Mouse (Mus musculus) limb, embryonic 14.5 days (tissue): Measurements from ENCODE around the gene 2010111I01Rik. TPM values are rescaled to one million over a fixed set of nuclear protein-coding genes. Genes with fewer than 3 reads are reported as not detected.

Source experiments
- ATAC-seq: fragments of 200-750 bp; cut with Nextera tagmentation; 2 replicates; pipeline ENCODE4 v1.8.0; 2017; ENCODE audit warnings: low read depth, moderate number of reproducible peaks, moderate TSS enrichment; ENCODE audit not compliant: low FRiP score
- DNase-seq: peaks from one replicate; pipeline ENCODE4 v3.0.0-alpha.2; 2015; ENCODE audit warnings: low spot score
- H3K27ac ChIP-seq: fragments of 300-500 bp; sonication (generic); replicated peaks from 2 replicates; pipeline ENCODE4 v1.5.1; 2014; ENCODE audit warnings: low read depth, mild to moderate bottlenecking, low read length, moderate library complexity, mixed read lengths
- H3K27me3 ChIP-seq: fragments of 300-500 bp; sonication (generic); 2 replicates; pipeline ENCODE4 v1.6.1; 2014; ENCODE audit warnings: low read length, mixed read lengths; ENCODE audit not compliant: control insufficient read depth, insufficient read depth
- H3K36me3 ChIP-seq: fragments of 300-500 bp; sonication (generic); 2 replicates; pipeline ENCODE4 v1.6.1; 2014; ENCODE audit warnings: mild to moderate bottlenecking, low read length, moderate library complexity, mixed read lengths; ENCODE audit not compliant: control insufficient read depth, insufficient read depth
- H3K4me1 ChIP-seq: fragments of 300-500 bp; sonication (generic); 2 replicates; pipeline ENCODE4 v1.6.1; 2014; ENCODE audit warnings: antibody characterized with exemption, low read length, mixed read lengths; ENCODE audit not compliant: control insufficient read depth, insufficient read depth
- H3K4me2 ChIP-seq: fragments of 300-500 bp; sonication (generic); replicated peaks from 2 replicates; pipeline ENCODE4 v1.6.1; 2014; ENCODE audit warnings: low read depth, mild to moderate bottlenecking, low read length, moderate library complexity; ENCODE audit not compliant: severe bottlenecking
- H3K4me3 ChIP-seq: fragments of 300-500 bp; sonication (generic); replicated peaks from 2 replicates; pipeline ENCODE4 v1.5.1; 2014; ENCODE audit warnings: low read length
- H3K9ac ChIP-seq: fragments of 300-500 bp; sonication (generic); 2 replicates; pipeline ENCODE4 v1.6.1; 2014; ENCODE audit warnings: mild to moderate bottlenecking, low read depth, low read length, moderate library complexity; ENCODE audit not compliant: severe bottlenecking
- H3K9me3 ChIP-seq: fragments of 300-500 bp; sonication (generic); 2 replicates; pipeline ENCODE4 v1.6.1; 2016; ENCODE audit warnings: low read length; ENCODE audit not compliant: control insufficient read depth
- POLR2A ChIP-seq: fragments of 200-500 bp; IDR thresholded peaks from 2 replicates; pipeline ENCODE4 v1.8.0; 2012; ENCODE audit warnings: inconsistent platforms, mild to moderate bottlenecking, moderate library complexity, borderline replicate concordance; ENCODE audit not compliant: insufficient read depth, insufficient read length; ENCODE audit errors: extremely low read depth
- WGBS: fragments of 180-500 bp; shearing (Covaris S2); extraction: QIAGEN DNeasy Blood & Tissue Kit; methylation state at CpG from one replicate; pipeline ENCODE4 v1.1.7; 2014; 5-methylcytosine and 5-hydroxymethylcytosine counted together
- polyA plus RNA-seq, 2 experiments: library from polyadenylated mRNA; depleted of rRNA in 1 of 2; stranded (reverse) in 1 of 2; unstranded in 1 of 2; fragments of >200 nt; fragmentation: Nextera tagmentation in 1 of 2; extraction: Ambion mirVana in 1 of 2; gene quantifications; 2 replicates each; pipeline versions ENCODE4 v1.2.1 to v1.2.3; 2012 to 2014

Gene 2010111I01Rik
- polyA plus RNA-seq, 2 experiments: 231 to 255 TPM

DNA sequence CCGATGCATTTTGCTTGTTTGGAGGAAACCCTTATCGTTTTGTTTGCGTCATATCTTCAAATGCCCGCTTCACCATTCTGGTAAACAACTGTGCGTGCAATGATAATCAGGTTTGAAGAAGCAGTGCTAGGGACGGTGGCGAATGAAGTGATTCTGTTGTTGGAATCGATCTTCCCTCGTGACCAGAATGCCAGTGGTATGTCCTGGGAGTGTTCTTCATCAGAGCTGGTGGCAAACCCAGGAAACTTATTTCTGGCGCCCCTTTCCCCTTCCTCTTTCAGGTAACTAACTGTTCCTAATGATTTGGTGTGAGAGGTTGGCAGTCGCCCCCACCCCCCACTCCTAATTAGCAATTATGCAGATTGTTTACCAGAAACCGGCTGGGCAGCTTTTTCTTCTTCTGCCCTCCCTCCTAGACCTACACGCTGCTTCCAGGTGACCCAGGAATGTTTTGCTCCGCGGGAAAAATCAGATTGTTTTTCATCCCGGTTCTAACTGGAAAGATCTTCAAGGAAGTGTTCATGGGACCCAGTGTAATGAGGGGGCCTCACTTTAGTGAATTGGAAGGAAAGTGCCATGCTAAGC is 307.4 kb downstream of the 2010111I01Rik start:
- peaks cover 15% of the 10 kb centered on the region for H3K36me3 ChIP-seq
- peaks cover 61% of the 10 kb centered on the region for H3K4me1 ChIP-seq
- DNase-seq (no peak), ATAC-seq (no peak)
- H3K4me3 ChIP-seq: peak overlapping the region; percentile 41
- H3K9ac ChIP-seq: peak overlapping the region; percentile 56
- H3K9me3 ChIP-seq: no peaks in the 10 kb centered on the region
- H3K27ac ChIP-seq: peak overlapping the region; percentile 69
- H3K4me2 ChIP-seq: peak overlapping the region; percentile 55
- 13% methylated on average over 16 of the region's 16 CpGs for WGBS
- H3K27me3 ChIP-seq: no peaks in the 10 kb centered on the region
- no peak for TF ChIP-seq POLR2A

- peak overlapping the region; percentile 56 for H3K9ac ChIP-seq
- peak; percentile 75 for DNase-seq
Observed at GRCm38 (mm10) chr13:63272602-63273229, 308.0 kb downstream of the 2010111I01Rik start.

GRCm38 (mm10) chr13:63273859-63274258 is 309.2 kb downstream of the 2010111I01Rik start:
- H3K9me3 ChIP-seq: no peaks in the 10 kb centered on the region
- peaks cover 61% of the 10 kb centered on the region for H3K4me1 ChIP-seq
- H3K9ac ChIP-seq: peak overlapping the region; percentile 61
- peaks cover 13% of the 10 kb centered on the region for H3K36me3 ChIP-seq
- no peak for TF ChIP-seq POLR2A
- no peak for ATAC-seq
- peak overlapping the region; percentile 72 for H3K27ac ChIP-seq
- peak overlapping the region; percentile 41 for H3K4me3 ChIP-seq
- peak overlapping the region; percentile 55 for H3K4me2 ChIP-seq
- no peak for DNase-seq
- H3K27me3 ChIP-seq: no peaks in the 10 kb centered on the region
- 43% methylated on average over 2 of the region's 2 CpGs for WGBS

More at GRCm38 (mm10) chr13:63272602-63273229, 308.0 kb downstream of the 2010111I01Rik start:
- peak; percentile 78 for ATAC-seq
- TF ChIP-seq POLR2A: no peak; the same call in 1 of the 2 replicates
- WGBS: 3% methylated on average over 26 of the region's 27 CpGs
- H3K4me1 ChIP-seq: peaks cover 61% of the 10 kb centered on the region
- H3K9me3 ChIP-seq: no peaks in the 10 kb centered on the region
- H3K27ac ChIP-seq: peak overlapping the region; percentile 69
- no peaks in the 10 kb centered on the region for H3K27me3 ChIP-seq
- H3K4me3 ChIP-seq: peak overlapping the region; percentile 41
- peak overlapping the region; percentile 55 for H3K4me2 ChIP-seq
- H3K36me3 ChIP-seq: peaks cover 13% of the 10 kb centered on the region

GRCm38 (mm10) chr13:63274488-63275166 is 309.9 kb downstream of the 2010111I01Rik start:
- Histone ChIP-seq H3K27me3 (no peaks in the 10 kb centered on the region), H3K4me2 (peak overlapping the region; percentile 55), H3K36me3 (peaks cover 11% of the 10 kb centered on the region), H3K9me3 (no peaks in the 10 kb centered on the region), H3K4me3 (peak overlapping the region; percentile 41), H3K4me1 (peaks cover 63% of the 10 kb centered on the region), H3K27ac (peak overlapping the region; percentile 72), H3K9ac (peak overlapping the region; percentile 61)
- DNase-seq (no peak), ATAC-seq (no peak)
- WGBS: 36% methylated on average over 10 of the region's 10 CpGs
- TF ChIP-seq POLR2A: no peak

GRCm38 (mm10) chr13:63276389-63276788 is 311.7 kb downstream of the 2010111I01Rik start:
- Histone ChIP-seq H3K4me3 (peak overlapping the region; percentile 41), H3K27ac (no peak overlapping the region), H3K9ac (peak overlapping the region; percentile 47; the same call in 1 of the 2 replicates), H3K4me2 (peak overlapping the region; percentile 55), H3K9me3 (no peaks in the 10 kb centered on the region), H3K27me3 (no peaks in the 10 kb centered on the region), H3K36me3 (peaks cover 1% of the 10 kb centered on the region; the same call in 1 of the 2 replicates), H3K4me1 (peaks cover 69% of the 10 kb centered on the region)
- 78% methylated on average over 4 of the region's 4 CpGs for WGBS
- DNase-seq (no peak), ATAC-seq (no peak)
- no peak for TF ChIP-seq POLR2A
